Mouse (Mus musculus): ENCODE results near the gene Cbl. TPM values are rescaled to one million over a fixed set of nuclear protein-coding genes. Genes with fewer than 3 reads are reported as not detected.

The Cbl gene
- polyA plus RNA-seq, 1 experiment from 2014 or later = 12.0 TPM

DNA sequence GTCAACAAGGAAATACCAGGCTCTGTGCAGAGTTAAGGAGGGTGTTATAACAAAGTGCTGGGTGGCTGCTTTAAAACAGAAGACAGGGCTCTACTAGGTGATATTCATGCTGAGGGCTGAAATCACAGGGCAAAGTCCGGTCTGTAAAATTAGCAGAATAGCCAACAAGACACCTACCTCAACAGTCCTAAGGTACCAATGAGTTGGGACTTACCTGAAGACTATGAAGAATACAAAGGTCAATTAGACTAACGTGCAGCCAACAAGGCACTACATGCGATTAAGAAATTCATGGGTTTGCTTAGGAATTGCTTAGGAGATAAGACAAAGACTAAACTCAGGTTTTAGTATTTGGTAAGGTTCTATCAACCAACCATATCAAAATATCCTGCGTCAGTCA is 24.4 kb downstream of the Cbl start:
- H3K9me3 ChIP-seq (ENCODE audit: control insufficient read depth, low read length) = no peaks in the 10 kb centered on the region
- H3K4me1 ChIP-seq (replicated peaks; ENCODE audit: control insufficient read depth, insufficient read depth, low read length) = peaks cover 3% of the 10 kb centered on the region; the same call in 1 of the 2 replicates
- no peak overlapping the region for H3K27ac ChIP-seq (ENCODE audit: low read depth, low read length)
- ATAC-seq (replicated peaks; ENCODE audit: low FRiP score) (no peak), DNase-seq (ENCODE audit: low spot score) (no peak)
- H3K4me3 ChIP-seq (ENCODE audit: low read depth, low read length) = no peak overlapping the region
- WGBS = 94% methylated on average over 4 of the region's 4 CpGs
- 0 out of 2 replicates have a peak, but pooled peaks cover 2% of the 10 kb centered on the region for H3K36me3 ChIP-seq (ENCODE audit: control insufficient read depth, insufficient read depth, low read length)
- no peak overlapping the region for H3K9ac ChIP-seq (ENCODE audit: low read depth, low read length)
- H3K27me3 ChIP-seq (replicated peaks; ENCODE audit: control insufficient read depth, insufficient read depth, low read length) = no peaks in the 10 kb centered on the region
- no peak overlapping the region for H3K4me2 ChIP-seq

- Histone ChIP-seq H3K4me3 (ENCODE audit: low read depth, low read length) (no peak overlapping the region), H3K4me1 (replicated peaks; ENCODE audit: control insufficient read depth, insufficient read depth, low read length) (peaks cover 3% of the 10 kb centered on the region; the same call in 1 of the 2 replicates), H3K27ac (ENCODE audit: low read depth, low read length) (no peak overlapping the region), H3K9me3 (ENCODE audit: control insufficient read depth, low read length) (no peaks in the 10 kb centered on the region), H3K4me2 (no peak overlapping the region), H3K36me3 (ENCODE audit: control insufficient read depth, insufficient read depth, low read length) (0 out of 2 replicates have a peak, but pooled peaks cover 2% of the 10 kb centered on the region), H3K9ac (ENCODE audit: low read depth, low read length) (no peak overlapping the region), H3K27me3 (replicated peaks; ENCODE audit: control insufficient read depth, insufficient read depth, low read length) (no peaks in the 10 kb centered on the region)
- ATAC-seq (replicated peaks; ENCODE audit: low FRiP score) = no peak
- DNase-seq (ENCODE audit: low spot score) = no peak
- 91% methylated on average over 2 of the region's 2 CpGs for WGBS
Measured at GRCm38 (mm10) chr9:44207840-44208239, 26.0 kb downstream of the Cbl start.

DNA sequence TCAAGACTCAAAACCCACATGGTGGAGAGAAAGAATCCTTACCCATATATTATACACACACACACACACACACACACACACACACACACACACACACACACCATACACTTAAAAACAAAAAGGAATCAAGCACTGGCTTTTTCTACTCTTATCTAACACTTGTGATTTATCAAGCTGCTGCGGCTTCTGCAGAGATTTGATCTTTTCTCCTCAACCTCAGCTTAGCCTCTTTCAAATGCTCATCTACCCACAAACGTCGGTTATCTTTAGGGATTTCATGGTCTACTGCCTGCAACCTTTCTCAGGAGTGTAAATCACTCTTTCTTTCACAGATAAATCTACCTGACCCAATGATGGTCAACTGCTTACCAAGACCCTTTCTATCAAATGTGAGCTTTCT is 33.4 kb downstream of the Cbl start:
- Histone ChIP-seq H3K9ac (ENCODE audit: low read depth, low read length) (no peak overlapping the region), H3K27me3 (replicated peaks; ENCODE audit: control insufficient read depth, insufficient read depth, low read length) (no peaks in the 10 kb centered on the region), H3K4me3 (ENCODE audit: low read depth, low read length) (no peak overlapping the region), H3K27ac (ENCODE audit: low read depth, low read length) (no peak overlapping the region), H3K9me3 (ENCODE audit: control insufficient read depth, low read length) (no peaks in the 10 kb centered on the region), H3K36me3 (ENCODE audit: control insufficient read depth, insufficient read depth, low read length) (peaks cover 10% of the 10 kb centered on the region; the same call in 1 of the 2 replicates), H3K4me1 (replicated peaks; ENCODE audit: control insufficient read depth, insufficient read depth, low read length) (no peaks in the 10 kb centered on the region), H3K4me2 (no peak overlapping the region)
- ATAC-seq (replicated peaks; ENCODE audit: low FRiP score) = no peak
- 73% methylated on average over 3 of the region's 3 CpGs for WGBS
- no peak for DNase-seq (ENCODE audit: low spot score)

GRCm38 (mm10) chr9:44199580-44199979 is 34.3 kb downstream of the Cbl start:
- H3K4me3 ChIP-seq (ENCODE audit: low read depth, low read length) = no peak overlapping the region
- no peak for ATAC-seq (replicated peaks; ENCODE audit: low FRiP score)
- H3K27me3 ChIP-seq (replicated peaks; ENCODE audit: control insufficient read depth, insufficient read depth, low read length) = no peaks in the 10 kb centered on the region
- H3K4me1 ChIP-seq (replicated peaks; ENCODE audit: control insufficient read depth, insufficient read depth, low read length) = no peaks in the 10 kb centered on the region
- peaks cover 10% of the 10 kb centered on the region; the same call in 1 of the 2 replicates for H3K36me3 ChIP-seq (ENCODE audit: control insufficient read depth, insufficient read depth, low read length)
- no peak overlapping the region for H3K4me2 ChIP-seq
- H3K27ac ChIP-seq (ENCODE audit: low read depth, low read length) = no peak overlapping the region
- H3K9ac ChIP-seq (ENCODE audit: low read depth, low read length) = no peak overlapping the region
- no peaks in the 10 kb centered on the region for H3K9me3 ChIP-seq (ENCODE audit: control insufficient read depth, low read length)
- DNase-seq (ENCODE audit: low spot score) = no peak

- Histone ChIP-seq H3K9me3 (ENCODE audit: control insufficient read depth, low read length) (no peaks in the 10 kb centered on the region), H3K4me2 (no peak overlapping the region), H3K4me1 (replicated peaks; ENCODE audit: control insufficient read depth, insufficient read depth, low read length) (peaks cover 3% of the 10 kb centered on the region), H3K4me3 (ENCODE audit: low read depth, low read length) (no peak overlapping the region), H3K36me3 (ENCODE audit: control insufficient read depth, insufficient read depth, low read length) (peaks cover 10% of the 10 kb centered on the region; the same call in 1 of the 2 replicates), H3K9ac (ENCODE audit: low read depth, low read length) (no peak overlapping the region), H3K27ac (ENCODE audit: low read depth, low read length) (no peak overlapping the region), H3K27me3 (replicated peaks; ENCODE audit: control insufficient read depth, insufficient read depth, low read length) (no peaks in the 10 kb centered on the region)
- ATAC-seq (replicated peaks; ENCODE audit: low FRiP score) (no peak), DNase-seq (ENCODE audit: low spot score) (no peak)
- WGBS = 91% methylated on average over 3 of the region's 3 CpGs
Measured at GRCm38 (mm10) chr9:44199166-44199565, 34.7 kb downstream of the Cbl start.

DNA sequence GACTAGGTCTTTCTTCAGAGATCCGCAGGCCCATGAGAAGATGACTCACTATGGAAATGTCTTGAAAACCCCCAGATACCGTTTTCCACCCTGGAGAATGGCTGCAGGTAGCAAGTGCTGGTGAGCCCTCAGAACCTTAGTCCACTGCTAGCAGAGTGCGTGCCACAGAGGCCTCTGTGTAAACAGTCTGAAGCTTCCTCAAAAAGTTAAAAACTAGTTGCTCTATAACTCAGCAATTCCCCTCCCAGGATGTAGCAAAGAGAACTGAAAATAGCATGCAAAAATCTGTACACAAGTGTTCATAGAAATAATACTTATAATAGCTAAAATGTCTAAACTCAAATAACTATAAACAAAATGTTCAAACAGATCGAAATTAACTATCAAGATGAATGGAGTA is 37.5 kb downstream of the Cbl start:
- ATAC-seq (replicated peaks; ENCODE audit: low FRiP score) (no peak), DNase-seq (ENCODE audit: low spot score) (no peak)
- Histone ChIP-seq H3K4me3 (ENCODE audit: low read depth, low read length) (no peak overlapping the region), H3K9me3 (ENCODE audit: control insufficient read depth, low read length) (no peaks in the 10 kb centered on the region), H3K36me3 (ENCODE audit: control insufficient read depth, insufficient read depth, low read length) (peaks cover 10% of the 10 kb centered on the region; the same call in 1 of the 2 replicates), H3K9ac (ENCODE audit: low read depth, low read length) (no peak overlapping the region), H3K27me3 (replicated peaks; ENCODE audit: control insufficient read depth, insufficient read depth, low read length) (no peaks in the 10 kb centered on the region), H3K4me2 (no peak overlapping the region), H3K27ac (ENCODE audit: low read depth, low read length) (no peak overlapping the region), H3K4me1 (replicated peaks; ENCODE audit: control insufficient read depth, insufficient read depth, low read length) (peaks cover 7% of the 10 kb centered on the region)
- 80% methylated on average over 4 of the region's 4 CpGs for WGBS

- Histone ChIP-seq H3K27me3 (replicated peaks; ENCODE audit: control insufficient read depth, insufficient read depth, low read length) (no peaks in the 10 kb centered on the region), H3K4me2 (no peak overlapping the region), H3K9ac (ENCODE audit: low read depth, low read length) (no peak overlapping the region), H3K9me3 (ENCODE audit: control insufficient read depth, low read length) (no peaks in the 10 kb centered on the region), H3K4me3 (ENCODE audit: low read depth, low read length) (no peak overlapping the region), H3K27ac (ENCODE audit: low read depth, low read length) (no peak overlapping the region), H3K4me1 (replicated peaks; ENCODE audit: control insufficient read depth, insufficient read depth, low read length) (peaks cover 7% of the 10 kb centered on the region), H3K36me3 (ENCODE audit: control insufficient read depth, insufficient read depth, low read length) (peaks cover 6% of the 10 kb centered on the region; the same call in 1 of the 2 replicates)
- no peak for ATAC-seq (replicated peaks; ENCODE audit: low FRiP score)
- WGBS = 22% methylated on average over 1 of the region's 1 CpGs
- DNase-seq (ENCODE audit: low spot score) = no peak
Measured at GRCm38 (mm10) chr9:44194000-44194399, 39.8 kb downstream of the Cbl start.

- Histone ChIP-seq H3K36me3 (ENCODE audit: control insufficient read depth, insufficient read depth, low read length) (peaks cover 2% of the 10 kb centered on the region; the same call in 1 of the 2 replicates), H3K9ac (ENCODE audit: low read depth, low read length) (no peak overlapping the region), H3K4me1 (replicated peaks; ENCODE audit: control insufficient read depth, insufficient read depth, low read length) (peaks cover 7% of the 10 kb centered on the region), H3K27me3 (replicated peaks; ENCODE audit: control insufficient read depth, insufficient read depth, low read length) (no peaks in the 10 kb centered on the region), H3K4me2 (no peak overlapping the region), H3K4me3 (ENCODE audit: low read depth, low read length) (no peak overlapping the region), H3K9me3 (ENCODE audit: control insufficient read depth, low read length) (no peaks in the 10 kb centered on the region), H3K27ac (ENCODE audit: low read depth, low read length) (no peak overlapping the region)
- ATAC-seq (replicated peaks; ENCODE audit: low FRiP score) (no peak), DNase-seq (ENCODE audit: low spot score) (no peak)
- WGBS = 89% methylated on average over 5 of the region's 5 CpGs
Measured at GRCm38 (mm10) chr9:44192794-44193193, 41.1 kb downstream of the Cbl start.

GRCm38 (mm10) chr9:44192312-44192711 is 41.5 kb downstream of the Cbl start:
- H3K4me3 ChIP-seq (ENCODE audit: low read depth, low read length) = no peak overlapping the region
- no peaks in the 10 kb centered on the region for H3K36me3 ChIP-seq (ENCODE audit: control insufficient read depth, insufficient read depth, low read length)
- H3K9me3 ChIP-seq (ENCODE audit: control insufficient read depth, low read length) = no peaks in the 10 kb centered on the region
- peaks cover 10% of the 10 kb centered on the region for H3K4me1 ChIP-seq (replicated peaks; ENCODE audit: control insufficient read depth, insufficient read depth, low read length)
- H3K27me3 ChIP-seq (replicated peaks; ENCODE audit: control insufficient read depth, insufficient read depth, low read length) = no peaks in the 10 kb centered on the region
- no peak overlapping the region for H3K27ac ChIP-seq (ENCODE audit: low read depth, low read length)
- WGBS = 79% methylated on average over 3 of the region's 3 CpGs
- DNase-seq (ENCODE audit: low spot score) (no peak), ATAC-seq (replicated peaks; ENCODE audit: low FRiP score) (no peak)
- no peak overlapping the region for H3K9ac ChIP-seq (ENCODE audit: low read depth, low read length)
- no peak overlapping the region for H3K4me2 ChIP-seq
